Mouse (Mus musculus) limb, embryonic 13.5 days (tissue): ENCODE measurements around the gene Hikeshi. TPM values are rescaled to one million over a fixed set of nuclear protein-coding genes. Genes with fewer than 3 reads are reported as not detected.

ENCODE experiments used
- ATAC-seq: fragments of 200-750 bp; cut with Nextera tagmentation; 2 replicates; pipeline ENCODE4 v1.8.0; 2017; ENCODE audit warnings: low read depth, moderate number of reproducible peaks, moderate TSS enrichment; ENCODE audit not compliant: low FRiP score
- H3K27ac ChIP-seq: fragments of 300-500 bp; sonication (generic); 2 replicates; pipeline ENCODE4 v1.5.1; 2015; ENCODE audit warnings: inconsistent platforms, mild to moderate bottlenecking, moderate library complexity
- H3K27me3 ChIP-seq: fragments of 300-500 bp; sonication (generic); 2 replicates; pipeline ENCODE4 v1.6.1; 2015; ENCODE audit warnings: mild to moderate bottlenecking, inconsistent platforms
- H3K36me3 ChIP-seq: fragments of 300-500 bp; sonication (generic); 2 replicates; pipeline ENCODE4 v1.6.1; 2015; ENCODE audit warnings: inconsistent platforms, mild to moderate bottlenecking, moderate library complexity
- H3K4me1 ChIP-seq: fragments of 300-500 bp; sonication (generic); 2 replicates; pipeline ENCODE4 v1.6.1; 2015; ENCODE audit warnings: inconsistent platforms
- H3K4me2 ChIP-seq: fragments of 300-500 bp; sonication (generic); replicated peaks from 2 replicates; pipeline ENCODE4 v1.6.1; 2015; ENCODE audit warnings: inconsistent platforms, mild to moderate bottlenecking, moderate library complexity
- H3K4me3 ChIP-seq: fragments of 300-500 bp; sonication (generic); 2 replicates; pipeline ENCODE4 v1.5.1; 2015; ENCODE audit warnings: moderate library complexity, mild to moderate bottlenecking, inconsistent platforms
- H3K9ac ChIP-seq: fragments of 300-500 bp; sonication (generic); 2 replicates; pipeline ENCODE4 v1.6.1; 2015; ENCODE audit warnings: mild to moderate bottlenecking, inconsistent platforms
- H3K9me3 ChIP-seq: fragments of 300-500 bp; sonication (generic); 2 replicates; pipeline ENCODE4 v1.6.1; 2016; ENCODE audit warnings: inconsistent platforms
- WGBS: fragments of 180-500 bp; shearing (Covaris S2); methylation state at CpG from one replicate; pipeline ENCODE4 v1.1.7; 2015; 5-methylcytosine and 5-hydroxymethylcytosine counted together
- polyA plus RNA-seq: library from polyadenylated mRNA; unstranded; fragments of >200 nt; fragmentation: Nextera tagmentation; extraction: Ambion mirVana; gene quantifications from 2 replicates; pipeline ENCODE4 v1.2.1, GENCODE M21; 2015

Hikeshi gene
- polyA plus RNA-seq, 1 experiment from 2014 or later = 134 TPM

GRCm38 (mm10) chr7:89963135-89963534 is 22.1 kb upstream of the Hikeshi start:
- no peaks in the 10 kb centered on the region for H3K9me3 ChIP-seq
- no peak overlapping the region for H3K4me3 ChIP-seq
- no peak overlapping the region for H3K4me2 ChIP-seq
- no peaks in the 10 kb centered on the region for H3K27me3 ChIP-seq
- H3K36me3 ChIP-seq = peaks cover 77% of the 10 kb centered on the region
- ATAC-seq = no peak
- H3K9ac ChIP-seq = no peak overlapping the region
- H3K27ac ChIP-seq = no peak overlapping the region
- H3K4me1 ChIP-seq = no peaks in the 10 kb centered on the region

- H3K27me3 ChIP-seq = no peaks in the 10 kb centered on the region
- peaks cover 80% of the 10 kb centered on the region for H3K36me3 ChIP-seq
- H3K4me3 ChIP-seq = no peak overlapping the region
- no peaks in the 10 kb centered on the region for H3K4me1 ChIP-seq
- H3K27ac ChIP-seq = no peak overlapping the region
- H3K9me3 ChIP-seq = no peaks in the 10 kb centered on the region
- WGBS = 49% methylated on average over 5 of the region's 5 CpGs
- H3K4me2 ChIP-seq = no peak overlapping the region
- no peak overlapping the region for H3K9ac ChIP-seq
- no peak for ATAC-seq
Measured at GRCm38 (mm10) chr7:89957300-89957699, 16.3 kb upstream of the Hikeshi start.

- Histone ChIP-seq H3K4me3 (no peak overlapping the region), H3K4me2 (no peak overlapping the region), H3K36me3 (peaks cover 60% of the 10 kb centered on the region), H3K27ac (no peak overlapping the region), H3K9ac (no peak overlapping the region), H3K9me3 (no peaks in the 10 kb centered on the region), H3K4me1 (no peaks in the 10 kb centered on the region), H3K27me3 (no peaks in the 10 kb centered on the region)
- WGBS = 86% methylated on average over 5 of the region's 5 CpGs
- no peak for ATAC-seq
Measured at GRCm38 (mm10) chr7:89954261-89954660, 13.3 kb upstream of the Hikeshi start.

GRCm38 (mm10) chr7:89949403-89949802 is 8.4 kb upstream of the Hikeshi start:
- Histone ChIP-seq H3K9me3 (no peaks in the 10 kb centered on the region), H3K4me2 (no peak overlapping the region), H3K4me1 (no peaks in the 10 kb centered on the region), H3K27ac (no peak overlapping the region), H3K4me3 (no peak overlapping the region), H3K9ac (no peak overlapping the region), H3K36me3 (peaks cover 17% of the 10 kb centered on the region), H3K27me3 (no peaks in the 10 kb centered on the region)
- 71% methylated on average over 4 of the region's 4 CpGs for WGBS
- no peak for ATAC-seq

- no peak for ATAC-seq
- Histone ChIP-seq H3K4me1 (no peaks in the 10 kb centered on the region), H3K27me3 (no peaks in the 10 kb centered on the region), H3K9ac (no peak overlapping the region), H3K4me2 (no peak overlapping the region), H3K9me3 (no peaks in the 10 kb centered on the region), H3K4me3 (no peak overlapping the region), H3K27ac (no peak overlapping the region), H3K36me3 (0 out of 2 replicates have a peak, but pooled peaks cover 4% of the 10 kb centered on the region)
- 84% methylated on average over 7 of the region's 7 CpGs for WGBS
Measured at GRCm38 (mm10) chr7:89948026-89948425, 7.0 kb upstream of the Hikeshi start.

- H3K4me2 ChIP-seq = peak overlapping the region; percentile 71
- H3K27me3 ChIP-seq = no peaks in the 10 kb centered on the region
- H3K9ac ChIP-seq = peak overlapping the region; percentile 79
- 59% methylated on average over 15 of the region's 15 CpGs for WGBS
- no peaks in the 10 kb centered on the region for H3K9me3 ChIP-seq
- no peak for ATAC-seq
- no peak overlapping the region for H3K27ac ChIP-seq
- H3K36me3 ChIP-seq = peaks cover 2% of the 10 kb centered on the region; the same call in 1 of the 2 replicates
- peak overlapping the region; percentile 86 for H3K4me3 ChIP-seq
- H3K4me1 ChIP-seq = peaks cover 9% of the 10 kb centered on the region
Measured at GRCm38 (mm10) chr7:89939497-89940353, 1.3 kb downstream of the Hikeshi start.

GRCm38 (mm10) chr7:89923441-89924180 is 17.4 kb downstream of the Hikeshi start:
- Histone ChIP-seq H3K27me3 (no peaks in the 10 kb centered on the region), H3K9me3 (no peaks in the 10 kb centered on the region), H3K9ac (no peak overlapping the region), H3K36me3 (peaks cover 32% of the 10 kb centered on the region), H3K27ac (no peak overlapping the region), H3K4me1 (no peaks in the 10 kb centered on the region), H3K4me2 (no peak overlapping the region), H3K4me3 (no peak overlapping the region)
- no peak for ATAC-seq
- WGBS = 95% methylated on average over 15 of the region's 15 CpGs

- Histone ChIP-seq H3K4me2 (no peak overlapping the region), H3K9me3 (no peaks in the 10 kb centered on the region), H3K4me1 (no peaks in the 10 kb centered on the region), H3K9ac (no peak overlapping the region), H3K36me3 (peaks cover 22% of the 10 kb centered on the region), H3K4me3 (no peak overlapping the region), H3K27ac (no peak overlapping the region), H3K27me3 (no peaks in the 10 kb centered on the region)
- 80% methylated on average over 4 of the region's 4 CpGs for WGBS
- ATAC-seq = no peak
Measured at GRCm38 (mm10) chr7:89917776-89918175, 23.2 kb downstream of the Hikeshi start.

GRCm38 (mm10) chr7:89916711-89917110 is 24.3 kb downstream of the Hikeshi start:
- H3K27me3 ChIP-seq = no peaks in the 10 kb centered on the region
- H3K4me1 ChIP-seq = no peaks in the 10 kb centered on the region
- ATAC-seq = no peak
- no peak overlapping the region for H3K9ac ChIP-seq
- peaks cover 22% of the 10 kb centered on the region for H3K36me3 ChIP-seq
- H3K9me3 ChIP-seq = no peaks in the 10 kb centered on the region
- no peak overlapping the region for H3K4me2 ChIP-seq
- no peak overlapping the region for H3K27ac ChIP-seq
- WGBS = 93% methylated on average over 5 of the region's 5 CpGs
- H3K4me3 ChIP-seq = no peak overlapping the region

GRCm38 (mm10) chr7:89913432-89914158 is 27.4 kb downstream of the Hikeshi start:
- Histone ChIP-seq H3K4me1 (peaks cover 12% of the 10 kb centered on the region), H3K9me3 (no peaks in the 10 kb centered on the region), H3K36me3 (peaks cover 11% of the 10 kb centered on the region), H3K4me3 (no peak overlapping the region), H3K27ac (no peak overlapping the region), H3K4me2 (no peak overlapping the region), H3K9ac (no peak overlapping the region), H3K27me3 (no peaks in the 10 kb centered on the region)
- no peak for ATAC-seq
- WGBS = 56% methylated on average over 3 of the region's 3 CpGs

GRCm38 (mm10) chr7:89912356-89912755 is 28.6 kb downstream of the Hikeshi start:
- no peaks in the 10 kb centered on the region for H3K9me3 ChIP-seq
- peaks cover 13% of the 10 kb centered on the region for H3K4me1 ChIP-seq
- WGBS = 94% methylated on average over 3 of the region's 3 CpGs
- ATAC-seq = no peak
- H3K9ac ChIP-seq = no peak overlapping the region
- no peak overlapping the region for H3K4me2 ChIP-seq
- no peak overlapping the region for H3K4me3 ChIP-seq
- peaks cover 5% of the 10 kb centered on the region for H3K36me3 ChIP-seq
- no peak overlapping the region for H3K27ac ChIP-seq
- H3K27me3 ChIP-seq = no peaks in the 10 kb centered on the region

- peak overlapping the region; percentile 48 for H3K4me2 ChIP-seq
- H3K9me3 ChIP-seq = no peaks in the 10 kb centered on the region
- peaks cover 13% of the 10 kb centered on the region for H3K4me1 ChIP-seq
- no peaks in the 10 kb centered on the region for H3K36me3 ChIP-seq
- ATAC-seq = no peak
- 46% methylated on average over 4 of the region's 4 CpGs for WGBS
- H3K27me3 ChIP-seq = no peaks in the 10 kb centered on the region
- H3K4me3 ChIP-seq = no peak overlapping the region; the same call in 1 of the 2 replicates
- H3K27ac ChIP-seq = no peak overlapping the region
- H3K9ac ChIP-seq = no peak overlapping the region
Measured at GRCm38 (mm10) chr7:89909711-89910110, 31.3 kb downstream of the Hikeshi start.
